Mouse (Mus musculus) ES-E14 (cell line): ENCODE measurements around the gene Pilrb1. TPM values are rescaled to one million over a fixed set of nuclear protein-coding genes. Genes with fewer than 3 reads are reported as not detected.
"Not testable (repeated sequence)": the region's sequence is repeated elsewhere in the genome, so short reads cannot be mapped to it uniquely, and the experiment has no call there.

Source experiments
- DNase-seq: peaks from one replicate; pipeline ENCODE4 v3.0.0-alpha.2; 2013; ENCODE audit warnings: low read depth, low spot score
- H3K27ac ChIP-seq: 2 replicates; pipeline ENCODE4 v1.5.1; 2012; ENCODE audit warnings: low read depth, mild to moderate bottlenecking, low read length, moderate library complexity, mixed read lengths; ENCODE audit not compliant: poor library complexity, insufficient read depth, severe bottlenecking
- H3K36me3 ChIP-seq: 2 replicates; pipeline ENCODE4 v1.6.1; 2012; ENCODE audit warnings: mild to moderate bottlenecking, low read length, moderate library complexity, mixed read lengths; ENCODE audit not compliant: control insufficient read depth, poor library complexity, insufficient read depth, severe bottlenecking
- H3K4me1 ChIP-seq, 2 experiments: fragments of 150-350 bp in 1 of 2; sonication (generic) in 1 of 2; 2 replicates each; pipeline ENCODE4 v1.6.1; 2012; ENCODE audit warnings: low read length in 2 of 2, mild to moderate bottlenecking in 1 of 2, mixed read lengths in 1 of 2; ENCODE audit not compliant: control insufficient read depth in 2 of 2, insufficient read depth in 2 of 2, poor library complexity in 1 of 2
- H3K4me3 ChIP-seq, 2 experiments: fragments of 150-350 bp in 1 of 2; sonication (generic) in 1 of 2; 2 replicates each; pipeline ENCODE4 v1.5.1; 2012; ENCODE audit warnings: low read length in 2 of 2, low read depth in 1 of 2, mild to moderate bottlenecking in 1 of 2, mixed read lengths in 1 of 2; ENCODE audit not compliant: insufficient read depth in 1 of 2, poor library complexity in 1 of 2, severe bottlenecking in 1 of 2
- H3K9ac ChIP-seq: 2 replicates; pipeline ENCODE4 v1.6.1; 2012; ENCODE audit warnings: low read depth, mild to moderate bottlenecking, low read length, mixed read lengths; ENCODE audit not compliant: poor library complexity, insufficient read depth, severe bottlenecking
- H3K9me3 ChIP-seq: fragments of 150-350 bp; sonication (generic); 2 replicates; pipeline ENCODE4 v1.6.1; 2012; ENCODE audit warnings: low read depth, mild to moderate bottlenecking, low read length; ENCODE audit not compliant: control insufficient read depth, insufficient read depth
- CHD2 ChIP-seq: IDR thresholded peaks from 2 replicates; pipeline ENCODE4 v1.6.1; 2014; ENCODE audit warnings: mild to moderate bottlenecking, low read depth, low read length, inconsistent platforms
- HCFC1 ChIP-seq: IDR thresholded peaks from 2 replicates; pipeline ENCODE4 v1.6.1; 2012; ENCODE audit warnings: low read length, inconsistent platforms, borderline replicate concordance; ENCODE audit not compliant: insufficient read depth
- MAFK ChIP-seq: IDR thresholded peaks from 2 replicates; pipeline ENCODE4 v1.6.1; 2014; ENCODE audit warnings: mild to moderate bottlenecking, low read depth, low read length, inconsistent platforms; ENCODE audit not compliant: insufficient read depth
- ZC3H11A ChIP-seq: IDR thresholded peaks from 2 replicates; pipeline ENCODE4 v1.6.1; 2012; ENCODE audit warnings: low read depth, mild to moderate bottlenecking, inconsistent platforms, low read length, borderline replicate concordance
- ZNF384 ChIP-seq: IDR thresholded peaks from 2 replicates; pipeline ENCODE4 v1.6.1; 2012; ENCODE audit warnings: low read depth, low read length, inconsistent platforms
- in situ Hi-C, 2 experiments: fragments of 600-800 bp; cut with MboI; formaldehyde crosslinking; loops; one replicate each; pipeline ENCODE4 v1.15.1; 2025; ENCODE audit warnings: low sequenced_read_pairs in 2 of 2, inconsistent platforms in 1 of 2; ENCODE audit not compliant: unreplicated experiment in 2 of 2
- total RNA-seq: library from RNA; depleted of rRNA; stranded (reverse); fragments of 300-350 nt; gene quantifications from 2 replicates; pipeline ENCODE4 v1.2.3, GENCODE M21; 2012

Pilrb1 gene
- total RNA-seq, 1 experiment, result not detected

- H3K4me3 ChIP-seq, H3K36me3 ChIP-seq, DNase-seq, H3K9me3 ChIP-seq, H3K4me1 ChIP-seq, in situ Hi-C loops, H3K27ac ChIP-seq, H3K9ac ChIP-seq: not testable (repeated sequence)
These were observed 6.1 kb upstream of the Pilrb1 start for GRCm38 (mm10) chr5:137864008-137864407.

GRCm38 (mm10) chr5:137856870-137857269 lies 1.0 kb downstream of the Pilrb1 start:
- H3K4me1 ChIP-seq, H3K36me3 ChIP-seq, DNase-seq, H3K4me3 ChIP-seq, H3K9ac ChIP-seq, H3K27ac ChIP-seq, H3K9me3 ChIP-seq, in situ Hi-C loops: not testable (repeated sequence)

- H3K9me3 ChIP-seq, H3K36me3 ChIP-seq, H3K4me3 ChIP-seq, in situ Hi-C loops, DNase-seq, H3K4me1 ChIP-seq, H3K27ac ChIP-seq, H3K9ac ChIP-seq: not testable (repeated sequence)
These were observed 3.0 kb downstream of the Pilrb1 start for GRCm38 (mm10) chr5:137854907-137855306.

- H3K9ac ChIP-seq, DNase-seq, H3K9me3 ChIP-seq, in situ Hi-C loops, H3K4me3 ChIP-seq, H3K36me3 ChIP-seq, H3K27ac ChIP-seq, H3K4me1 ChIP-seq: not testable (repeated sequence)
These were observed 7.6 kb downstream of the Pilrb1 start for GRCm38 (mm10) chr5:137850313-137850712.

GRCm38 (mm10) chr5:137837110-137837509 lies 20.8 kb downstream of the Pilrb1 start:
- H3K36me3 ChIP-seq, H3K4me3 ChIP-seq, H3K9me3 ChIP-seq, H3K9ac ChIP-seq, H3K4me1 ChIP-seq, DNase-seq, in situ Hi-C loops, H3K27ac ChIP-seq: not testable (repeated sequence)

DNA sequence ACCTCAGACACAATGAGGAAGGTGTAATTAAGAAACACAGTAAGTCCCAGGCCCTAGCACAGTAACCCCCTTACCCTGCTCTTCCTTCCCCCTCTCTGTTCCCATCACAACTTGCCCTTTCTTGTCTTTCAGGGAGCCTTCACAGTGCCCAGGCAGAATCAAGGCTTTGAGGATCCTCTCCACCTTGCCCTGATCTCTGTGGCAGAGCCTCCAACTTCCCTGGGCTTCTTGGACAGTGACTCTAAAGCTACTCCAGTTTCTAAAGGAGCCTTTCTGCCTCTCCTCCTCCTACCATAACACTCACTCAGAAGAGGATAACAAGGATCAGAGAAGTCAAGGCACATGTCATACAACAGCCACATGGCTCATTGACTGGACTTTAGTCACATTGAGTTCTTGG lies 21.3 kb downstream of the Pilrb1 start:
- TF ChIP-seq ZNF384 (no peak), CHD2 (no peak), MAFK (no peak), HCFC1 (no peak), ZC3H11A (no peak)
- Histone ChIP-seq H3K36me3 (no peaks in the 10 kb centered on the region), H3K4me3 (no peak overlapping the region), H3K4me1 (no peaks in the 10 kb centered on the region), H3K9ac (no peak overlapping the region), H3K27ac (no peak overlapping the region), H3K9me3 (no peaks in the 10 kb centered on the region)
- no peak for DNase-seq
- in situ Hi-C loops, result no loop called here

GRCm38 (mm10) chr5:137835966-137836520 lies 21.9 kb downstream of the Pilrb1 start, which contains the start of gene Pilra:
Pilra (minus strand) TSS chr5:137836281.
- DNase-seq, in situ Hi-C loops, H3K9me3 ChIP-seq, H3K4me3 ChIP-seq, H3K9ac ChIP-seq, H3K36me3 ChIP-seq, H3K4me1 ChIP-seq, H3K27ac ChIP-seq: not testable (repeated sequence)
